Mouse (Mus musculus): ENCODE measurements around the gene Clpb. TPM values are rescaled to one million over a fixed set of nuclear protein-coding genes. Genes with fewer than 3 reads are reported as not detected.

Clpb gene
- total RNA-seq, 2 experiments from 2014 or later: 53.1 to 54.7 TPM

DNA sequence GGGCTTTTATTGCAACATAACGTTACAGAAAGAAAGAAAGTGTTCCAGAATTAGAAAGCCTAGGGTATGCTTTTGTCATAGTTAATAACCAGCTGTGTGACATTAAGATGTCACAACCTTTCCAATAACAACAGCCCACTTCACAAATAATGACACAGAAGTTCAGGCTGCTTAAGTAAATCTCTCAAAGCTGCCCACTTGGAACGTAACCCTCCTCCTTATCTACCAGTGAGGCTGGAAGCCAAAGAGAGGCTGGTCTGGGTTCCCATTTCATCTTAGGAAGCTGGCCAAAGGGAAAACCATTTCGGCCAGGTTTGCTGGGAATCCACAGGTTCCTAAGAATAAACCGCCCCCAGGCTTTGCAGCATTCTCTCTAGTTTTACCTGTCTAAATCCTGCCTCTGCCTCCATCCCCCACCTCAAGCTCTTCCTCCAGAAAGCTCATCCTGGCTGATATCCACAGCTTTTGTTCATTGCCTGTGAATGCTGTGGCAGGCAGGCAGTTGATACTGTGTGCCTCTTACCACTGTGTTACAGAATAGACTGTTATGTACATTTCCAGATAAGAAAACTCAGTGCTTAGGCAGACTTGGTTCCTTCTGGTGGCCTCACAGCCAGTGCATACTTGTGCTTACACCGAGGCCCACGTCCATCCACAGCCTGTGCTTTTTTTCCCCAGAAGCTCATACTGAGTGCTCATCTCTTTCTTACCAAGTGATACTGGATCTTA is 12.8 kb downstream of the Clpb start:
- no peak for DNase-seq

DNA sequence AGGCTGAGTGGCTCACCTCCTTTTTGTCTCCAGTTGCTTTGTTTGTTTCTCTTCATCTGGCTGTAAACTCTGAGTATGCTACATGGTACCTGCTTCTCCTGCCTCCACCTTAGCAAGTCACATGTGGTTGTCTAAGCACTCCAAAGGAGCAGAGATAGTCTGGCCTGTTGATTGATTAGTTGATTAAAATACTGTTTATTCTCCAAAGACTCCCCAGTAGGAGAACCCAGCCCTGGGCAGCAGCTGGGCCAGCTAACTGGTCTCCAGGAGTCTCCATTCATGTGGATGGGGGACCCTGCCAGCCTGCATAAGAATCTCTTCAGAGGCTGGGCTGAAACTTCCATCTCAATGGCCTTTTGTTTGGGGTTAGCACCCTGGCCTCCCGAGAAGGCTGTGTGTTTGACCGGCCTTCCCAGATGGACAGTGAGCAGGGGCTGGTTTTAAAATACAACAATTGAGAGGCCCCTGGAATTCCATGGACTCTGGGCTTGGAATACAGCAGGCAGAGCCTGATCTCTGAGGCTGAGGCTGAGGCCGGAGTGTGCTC is 13.4 kb downstream of the Clpb start:
- DNase-seq: no peak

DNA sequence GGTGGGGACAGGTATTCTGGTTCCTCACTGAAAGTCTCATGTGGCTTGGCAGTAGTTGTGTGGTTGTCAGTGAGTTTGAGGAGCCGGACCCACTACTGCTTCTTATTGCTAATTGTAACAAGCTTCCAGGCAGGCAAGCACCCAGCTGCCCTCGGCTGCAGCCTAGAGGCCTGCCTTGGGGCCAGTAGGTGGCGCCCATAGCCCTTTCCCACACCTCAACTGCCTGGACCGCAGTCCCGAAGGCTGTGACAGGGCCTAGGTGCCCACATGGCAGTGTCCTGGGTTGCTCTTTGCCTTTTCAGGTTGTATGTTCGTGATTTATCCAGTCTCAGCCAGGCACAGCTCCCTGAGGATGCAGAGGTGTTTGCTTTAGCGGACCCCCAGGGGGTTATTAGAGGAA is 16.2 kb downstream of the Clpb start:
- peak; percentile 77 to 79 for DNase-seq

DNA sequence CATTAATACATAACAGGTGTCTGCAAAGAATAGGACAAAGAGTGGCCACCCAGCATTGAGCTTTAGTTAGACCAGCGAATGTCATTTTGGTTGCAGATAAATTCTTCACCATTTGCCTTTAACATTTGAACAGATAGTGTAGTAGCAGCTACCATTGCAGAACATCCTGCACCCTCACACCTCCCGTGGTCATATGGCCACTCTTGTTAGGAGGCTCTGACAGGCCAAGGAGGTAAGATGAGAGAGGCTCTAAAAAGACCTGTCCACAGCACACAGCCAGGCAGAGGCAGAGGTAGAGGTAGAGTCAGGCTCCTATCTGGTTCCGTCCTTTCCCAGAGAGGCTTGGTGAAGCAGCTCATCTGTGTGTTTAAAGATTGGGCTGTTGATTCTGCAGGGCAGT is 17.5 kb downstream of the Clpb start:
- DNase-seq: no peak

DNA sequence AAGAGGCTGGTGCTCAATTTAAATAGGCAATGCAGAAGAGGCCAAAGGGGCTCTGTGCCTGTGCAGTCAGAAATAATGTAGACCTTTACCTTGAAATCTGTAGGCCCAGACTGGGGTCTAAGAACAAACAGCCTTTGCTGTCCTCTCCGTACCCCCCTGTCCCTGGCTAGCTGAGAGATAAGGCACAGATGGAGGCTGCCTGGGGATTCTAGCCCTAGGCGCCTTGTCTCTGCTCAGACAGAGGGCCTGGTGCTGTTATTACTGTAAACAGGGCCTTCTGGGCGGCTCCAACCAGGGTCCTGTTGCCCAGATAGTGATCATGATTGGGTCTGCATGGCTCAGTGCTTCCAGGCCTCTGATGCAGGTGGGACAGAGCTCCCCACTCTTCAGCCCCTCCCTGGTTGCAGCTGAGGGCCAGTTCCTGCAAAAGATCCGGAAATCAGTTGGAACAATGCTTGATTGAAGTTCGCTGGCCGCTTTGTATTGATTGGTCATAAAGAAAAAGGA is 18.2 kb downstream of the Clpb start:
- DNase-seq: no peak

DNA sequence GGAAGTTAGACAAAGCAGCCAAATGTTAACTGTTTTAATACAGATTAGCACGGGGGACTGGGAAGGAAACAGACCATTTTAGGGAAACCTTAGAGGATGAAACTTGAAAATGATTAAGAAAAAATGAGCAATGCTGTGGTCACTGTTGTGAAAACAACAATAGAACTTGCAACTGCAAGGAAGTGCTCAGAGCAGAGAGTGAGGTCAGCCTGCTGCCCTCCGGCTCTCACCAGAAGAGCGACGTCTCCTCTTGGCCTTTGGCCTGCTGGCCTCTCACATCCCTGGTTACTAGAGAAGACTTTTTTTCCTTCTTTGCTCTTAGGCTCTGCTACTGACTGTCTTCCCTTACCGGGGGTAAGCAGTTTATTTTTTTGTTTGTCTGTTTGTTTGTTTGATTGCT is 19.5 kb downstream of the Clpb start:
- DNase-seq: no peak

DNA sequence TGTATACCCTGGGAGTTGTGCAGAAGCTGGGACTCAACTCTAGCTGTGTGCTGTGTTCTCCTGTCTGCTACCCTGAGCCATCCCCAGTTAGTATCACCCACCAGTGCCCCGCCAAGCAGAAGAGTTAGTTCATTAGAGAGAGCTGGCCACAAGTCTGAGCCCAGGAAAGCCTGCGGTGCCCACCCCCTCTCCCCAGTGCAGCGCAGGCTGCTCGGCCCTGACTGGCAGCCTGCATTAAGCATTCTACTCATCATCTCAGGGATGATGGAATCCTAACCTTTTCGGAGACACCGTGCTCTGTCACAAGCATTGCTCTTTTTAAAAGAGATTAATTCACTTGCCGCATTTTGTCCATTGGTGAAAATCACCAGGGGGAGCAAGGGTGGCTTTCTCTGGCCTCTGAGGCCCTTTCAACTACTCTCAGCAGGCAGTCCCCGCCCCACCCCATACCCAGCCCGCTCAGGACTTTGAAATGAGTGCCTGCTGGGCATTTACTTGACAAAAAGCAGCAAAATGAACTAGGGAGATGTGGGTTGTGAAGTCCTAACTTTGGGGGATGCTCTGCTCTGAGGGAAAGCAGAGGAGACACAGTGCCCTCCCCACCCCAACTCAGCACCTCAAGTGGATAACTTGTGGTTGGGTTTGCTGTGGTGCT is 20.7 kb downstream of the Clpb start:
- DNase-seq: no peak

DNA sequence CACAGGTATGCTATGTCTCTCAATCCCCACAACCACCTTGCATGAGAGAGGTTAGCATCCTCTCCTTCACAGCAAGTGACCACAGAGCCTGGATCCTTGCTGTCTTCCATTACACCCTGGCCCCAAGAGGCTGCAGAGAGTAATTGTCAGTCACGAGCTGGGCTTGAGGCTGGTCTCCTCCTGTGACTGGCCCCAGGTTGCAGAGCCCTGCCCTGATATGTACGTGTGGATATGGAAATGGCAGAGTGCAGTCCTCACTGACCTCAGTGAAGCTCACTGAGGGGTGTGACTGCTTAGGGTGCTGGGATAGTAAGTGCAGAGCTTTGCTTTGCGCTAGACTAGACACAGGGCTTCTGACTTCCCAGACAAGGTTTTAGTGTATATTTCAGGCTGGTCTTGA is 21.2 kb downstream of the Clpb start:
- no peak for DNase-seq

DNA sequence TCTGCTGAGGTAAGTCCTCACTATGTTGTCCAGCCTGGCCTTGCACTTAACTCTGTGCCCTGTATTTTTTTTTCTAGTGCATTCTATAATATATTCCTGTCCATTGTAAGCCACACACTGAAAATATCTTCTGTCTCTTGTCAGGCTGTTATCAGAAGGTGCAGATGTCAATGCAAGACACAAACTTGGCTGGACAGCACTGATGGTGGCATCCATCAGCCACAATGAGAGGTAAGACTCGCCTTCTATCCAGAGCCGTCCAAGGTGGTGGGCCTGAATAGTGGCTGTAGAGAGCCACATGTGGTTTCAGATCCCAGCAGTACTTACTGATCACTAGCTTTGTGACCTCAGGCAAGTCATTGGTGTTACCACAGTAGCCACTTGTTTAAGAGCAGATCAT is 23.7 kb downstream of the Clpb start:
- DNase-seq: no peak

DNA sequence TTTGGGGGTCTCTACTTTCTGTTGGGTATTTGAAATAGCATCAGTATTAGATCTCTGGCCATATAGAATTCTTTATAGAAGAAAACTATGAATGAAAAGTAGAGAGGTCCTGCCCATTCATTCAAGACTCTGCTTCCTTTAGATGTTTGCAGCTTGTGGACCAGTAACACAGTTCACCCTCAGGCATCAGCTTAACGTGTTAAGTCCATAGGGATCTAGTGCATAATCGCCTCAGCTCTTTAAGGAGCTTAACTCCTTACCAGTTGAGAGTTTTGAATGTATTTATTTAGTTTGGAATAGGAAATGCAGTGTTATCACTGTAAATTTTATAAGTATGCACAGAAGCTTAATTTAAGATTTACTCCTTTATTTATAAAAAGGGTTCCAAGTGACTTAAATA is 27.0 kb downstream of the Clpb start:
- DNase-seq: no peak

DNA sequence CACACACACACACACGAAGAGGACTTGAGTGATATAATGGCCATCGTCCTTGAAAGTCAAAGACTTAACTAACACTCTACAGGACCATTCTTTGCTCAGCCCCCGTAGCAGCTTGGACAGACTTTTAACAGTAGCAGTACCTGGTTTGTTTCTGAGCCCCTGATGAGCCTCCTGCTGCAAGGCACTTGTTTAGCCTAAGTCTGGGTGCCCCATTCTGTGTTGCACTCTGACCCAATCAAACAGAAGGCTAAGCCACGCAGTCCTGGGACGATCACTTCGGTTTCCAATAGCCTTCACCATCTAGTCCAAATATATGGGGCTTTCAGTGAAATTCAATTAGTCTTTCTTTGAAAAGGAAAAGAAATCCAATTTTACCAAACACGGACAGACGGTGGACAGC is 28.4 kb downstream of the Clpb start:
- DNase-seq: no peak

DNA sequence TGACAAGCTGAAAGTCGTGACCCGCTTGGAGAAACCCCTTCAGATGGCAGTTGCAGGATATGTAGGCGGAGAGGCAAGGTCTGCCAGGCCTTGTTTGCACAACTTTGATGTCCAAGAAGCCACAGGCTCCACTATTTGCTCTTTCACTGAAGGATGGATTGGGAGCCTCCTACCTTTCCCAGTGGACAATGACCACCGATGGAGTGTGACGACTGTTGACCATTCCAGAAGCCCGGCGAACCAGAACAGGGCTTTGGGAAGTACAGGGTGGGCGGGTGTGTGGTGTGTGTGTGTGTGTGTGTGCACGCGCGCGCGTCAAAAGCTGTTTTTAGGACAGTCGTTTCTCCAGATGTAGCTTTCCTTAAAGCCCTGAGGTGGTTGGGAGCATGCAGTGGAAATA is 29.0 kb downstream of the Clpb start:
- no peak for DNase-seq

DNA sequence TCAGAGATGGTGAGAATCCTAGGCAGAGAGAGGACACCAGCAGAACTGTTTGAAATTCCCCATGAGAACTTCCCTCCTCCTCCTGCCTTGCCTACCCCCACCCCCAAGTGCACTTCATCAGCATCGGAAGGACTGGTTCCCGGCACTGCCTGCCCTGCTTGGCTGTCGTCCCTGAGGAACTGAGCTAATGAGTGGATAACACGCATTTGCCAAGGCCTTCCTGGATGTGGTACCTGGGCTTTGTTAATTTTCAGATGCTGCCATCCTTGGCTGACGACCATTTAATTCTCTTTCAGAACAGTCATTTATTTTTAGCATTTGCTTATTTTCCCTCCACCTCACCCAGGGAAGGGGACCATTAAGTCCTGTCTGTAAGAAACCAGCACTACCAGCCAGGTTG is 32.0 kb downstream of the Clpb start:
- DNase-seq: no peak

DNA sequence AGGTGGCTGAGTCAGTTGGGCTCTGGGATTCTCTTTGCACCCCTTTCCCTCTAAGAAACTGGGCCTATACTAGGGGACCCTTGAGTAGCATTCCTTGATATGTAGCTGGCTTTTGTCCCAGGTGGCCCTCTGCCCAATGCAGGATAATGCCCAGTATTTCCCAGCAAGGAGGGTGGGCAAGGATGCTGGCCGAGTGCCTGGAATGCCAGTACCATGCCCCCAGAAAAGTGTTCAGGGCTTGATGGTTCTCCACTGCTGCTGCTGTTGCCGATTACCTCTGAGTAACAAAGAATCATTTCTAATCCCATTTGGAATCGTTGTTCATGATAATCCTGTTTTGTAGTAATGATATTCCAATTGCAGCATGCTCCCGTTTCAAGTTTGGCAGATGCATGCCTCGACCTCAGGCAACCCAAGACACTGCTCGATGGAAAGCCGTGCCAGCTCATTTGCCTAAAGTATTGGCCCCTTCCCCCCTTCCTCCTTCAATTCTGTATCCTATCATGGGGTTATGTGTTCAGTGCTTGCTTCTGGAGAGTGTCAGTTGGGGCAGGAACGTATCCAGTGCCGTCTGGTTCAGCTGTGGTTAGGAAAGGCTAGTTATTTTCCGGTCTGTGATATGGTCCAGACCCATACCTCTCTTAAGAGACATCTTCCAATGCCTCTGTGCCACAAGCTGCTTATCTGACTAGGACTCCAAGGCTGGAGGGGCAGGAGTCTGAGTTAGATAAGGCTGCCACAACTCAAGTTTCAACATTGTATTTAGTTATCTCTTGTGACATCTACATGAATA is 33.7 kb downstream of the Clpb start:
- no peak for DNase-seq

DNA sequence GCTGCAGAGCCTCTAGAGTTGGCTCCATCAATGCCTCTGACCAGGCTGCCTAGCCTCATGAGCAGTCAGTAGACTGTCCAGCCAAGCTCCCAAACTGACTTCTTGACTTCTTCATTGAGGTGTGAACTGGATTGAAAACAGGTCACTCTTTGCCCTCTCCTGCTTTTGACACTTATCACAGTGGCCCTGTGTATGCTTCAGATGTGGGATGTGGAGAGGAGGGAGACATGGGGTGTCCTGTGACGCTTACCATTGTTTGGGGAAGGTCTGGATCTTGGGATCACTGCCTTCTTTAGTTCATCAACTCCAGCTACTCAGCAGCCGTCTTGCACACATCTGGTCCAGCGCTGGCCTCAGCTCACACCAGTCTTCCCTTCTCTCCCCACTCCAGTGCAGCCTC is 36.9 kb downstream of the Clpb start:
- DNase-seq: no peak

DNA sequence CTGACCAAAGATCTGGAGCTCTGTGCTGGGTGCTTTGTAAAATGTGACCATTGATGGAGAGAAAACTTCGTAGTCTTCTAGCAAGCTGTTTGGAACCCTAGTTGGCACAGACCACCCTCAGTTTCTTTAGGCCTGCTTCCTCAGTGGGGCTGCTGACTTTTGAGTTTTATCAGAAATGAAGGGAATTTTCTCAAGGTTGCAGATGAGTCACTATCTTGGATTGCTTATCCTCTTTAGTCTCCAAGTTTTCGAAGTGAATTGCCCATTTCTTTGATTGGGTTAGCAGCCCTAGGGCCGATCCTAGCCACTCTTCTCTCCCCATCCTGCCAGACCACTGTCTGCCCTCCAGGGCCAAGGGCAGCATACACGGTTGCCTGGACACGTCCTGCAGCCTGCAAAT is 39.3 kb downstream of the Clpb start:
- no peak for DNase-seq

DNA sequence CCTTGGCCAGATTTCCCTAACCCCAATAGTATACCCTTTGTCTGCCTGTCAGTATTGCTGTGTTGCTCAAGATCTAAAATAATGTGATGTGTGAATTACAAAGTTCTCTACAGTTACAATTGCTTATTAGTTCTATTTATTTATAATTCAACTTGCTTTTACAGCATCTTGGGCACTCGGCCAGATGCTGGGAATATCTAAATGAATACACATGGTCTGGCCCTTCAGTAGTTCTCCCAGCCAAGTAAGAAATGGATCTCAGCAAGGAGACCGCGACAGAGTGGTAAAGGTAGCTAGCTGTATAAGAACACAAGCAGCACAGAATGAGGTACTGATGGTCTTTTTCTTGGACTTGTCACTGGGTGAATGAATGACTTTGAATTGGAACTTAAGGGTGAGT is 46.2 kb downstream of the Clpb start:
- no peak for DNase-seq

DNA sequence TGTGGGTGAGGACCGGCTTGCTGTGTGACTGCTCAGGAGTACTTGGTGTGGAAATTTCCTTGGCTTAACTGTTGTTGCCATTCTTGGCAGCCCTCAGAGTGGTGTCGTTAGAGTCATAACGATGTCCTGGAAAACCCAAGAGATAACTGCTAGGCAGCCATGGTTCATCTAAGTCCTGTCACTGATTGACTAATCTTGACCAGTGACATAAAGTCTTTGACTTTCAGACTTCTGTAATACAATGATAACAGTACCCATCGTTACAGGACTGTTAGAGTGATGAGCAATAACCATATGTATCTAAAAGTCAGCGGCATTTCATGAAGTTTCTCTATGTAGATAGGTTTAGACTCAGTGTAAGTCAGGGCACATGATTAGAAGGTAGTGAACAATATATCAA is 46.8 kb downstream of the Clpb start:
- no peak for DNase-seq

DNA sequence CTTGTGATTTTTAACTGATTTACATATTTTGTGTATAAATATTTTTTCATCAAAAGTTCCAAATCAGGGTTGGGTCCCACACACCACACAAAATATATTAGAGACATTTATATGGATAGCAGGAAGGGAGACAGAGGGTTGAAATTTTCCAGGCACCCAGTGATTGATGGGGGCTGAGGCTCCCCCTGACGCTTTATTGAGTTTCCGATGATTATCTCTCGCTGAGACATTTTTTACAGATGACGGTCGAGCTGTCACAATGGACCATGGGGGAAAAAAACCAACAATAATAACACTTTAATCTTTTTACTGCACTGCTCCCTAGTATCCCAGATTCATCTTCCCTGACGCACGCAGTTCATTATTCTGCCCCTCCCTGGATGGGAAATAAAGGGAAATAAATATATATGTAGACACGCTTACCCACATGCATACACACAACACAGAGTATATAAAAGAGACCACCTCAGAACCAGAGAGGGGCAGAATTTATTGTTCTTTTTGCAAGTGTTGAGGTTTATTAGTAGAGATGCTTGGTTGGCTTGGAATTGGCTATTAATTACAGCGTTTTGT is 50.5 kb downstream of the Clpb start:
- no peak for DNase-seq

DNA sequence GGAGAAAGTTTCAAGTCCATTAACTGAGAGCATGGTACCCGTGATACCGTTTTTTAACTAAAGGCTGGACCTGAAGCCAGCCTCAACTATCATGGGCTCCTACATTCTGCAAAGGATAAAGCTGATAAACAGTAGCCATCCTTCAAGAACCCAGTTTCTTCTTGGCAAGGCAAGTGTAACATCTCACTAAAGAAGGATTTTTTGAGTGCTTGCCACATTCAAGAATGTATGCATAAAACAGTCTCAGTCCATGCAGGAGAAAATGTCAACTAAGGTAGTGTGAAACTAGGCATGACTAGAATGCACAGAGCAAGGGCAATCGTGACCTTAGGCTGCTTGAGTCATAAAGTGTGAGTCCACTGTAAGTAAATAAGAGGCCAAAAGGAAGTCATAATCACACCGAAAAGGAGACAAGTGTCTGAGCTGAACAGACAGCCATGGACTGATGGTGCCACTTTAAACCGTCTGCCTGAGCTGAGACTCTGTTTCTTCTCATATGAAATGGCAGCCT is 51.7 kb downstream of the Clpb start:
- DNase-seq: no peak

DNA sequence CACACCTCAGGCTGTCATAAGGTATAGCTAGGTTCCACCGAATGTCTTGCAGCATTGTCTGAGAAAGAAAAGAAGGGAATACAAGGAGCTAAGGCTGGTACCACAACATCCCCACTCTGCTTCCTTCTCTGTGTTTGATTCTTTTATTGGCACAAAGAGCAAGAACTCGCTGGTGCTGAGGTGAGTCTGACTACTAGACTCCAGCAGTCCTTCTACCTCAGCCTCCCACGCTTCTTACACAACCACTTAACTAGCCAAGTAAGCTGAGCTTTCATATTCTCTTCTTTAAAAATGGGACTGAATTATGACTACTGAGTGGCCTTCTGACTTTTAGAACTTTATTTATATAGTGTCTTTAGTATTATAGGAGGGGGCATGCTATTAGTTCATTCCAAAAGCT is 56.9 kb downstream of the Clpb start:
- no peak for DNase-seq

DNA sequence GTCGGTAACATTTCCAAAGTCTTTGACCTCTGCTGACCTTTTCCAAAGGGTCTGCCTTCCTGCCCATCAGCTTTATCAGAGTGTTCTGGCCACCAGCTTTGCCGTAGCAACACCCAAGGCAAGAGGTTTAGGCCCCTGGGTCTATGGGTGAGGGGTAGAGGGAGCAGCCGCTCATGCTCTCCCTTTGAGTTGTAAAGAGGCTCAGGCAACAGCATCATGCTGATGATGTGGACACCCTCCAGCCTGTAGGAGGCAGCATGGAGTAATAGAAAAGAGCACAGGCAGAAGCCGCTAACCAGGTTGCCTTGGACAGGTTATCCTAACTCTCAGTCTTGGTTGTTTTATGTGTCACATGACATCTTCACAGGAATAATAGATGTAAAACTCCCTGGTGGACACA is 61.6 kb downstream of the Clpb start:
- no peak for DNase-seq

DNA sequence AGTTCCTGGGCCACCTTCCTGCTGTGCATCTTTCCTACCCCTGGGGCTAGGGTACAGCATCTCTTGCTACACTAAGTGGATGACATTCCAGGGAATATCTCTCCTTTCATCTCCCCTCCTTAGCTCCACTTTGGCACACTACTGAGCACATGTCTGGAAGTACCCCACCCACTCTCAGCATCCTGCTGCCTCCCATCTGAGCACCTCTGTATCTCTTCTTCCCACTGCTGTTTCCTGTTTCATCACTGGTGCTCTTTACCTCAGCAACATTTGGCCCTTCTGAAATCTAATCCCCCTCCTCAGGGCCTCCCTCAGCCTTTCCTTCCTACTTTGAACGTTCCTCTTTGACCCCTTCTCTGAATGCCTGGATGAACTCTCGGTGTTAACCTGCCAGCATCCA is 63.5 kb downstream of the Clpb start:
- no peak for DNase-seq

Data from layer of hippocampus, postnatal 36 days (tissue).